Mouse (Mus musculus) heart, postnatal 0 days (tissue): ENCODE measurements around the gene Rnf135.

Source experiments
- CTCF ChIP-seq: IDR thresholded peaks from 2 replicates; pipeline ENCODE4 v1.5.1; 2016; ENCODE audit warnings: antibody characterized with exemption, control low read depth, low read depth
- EP300 ChIP-seq: IDR thresholded peaks from 2 replicates; pipeline ENCODE4 v1.6.1; 2016; ENCODE audit warnings: antibody characterized with exemption, low read depth

DNA sequence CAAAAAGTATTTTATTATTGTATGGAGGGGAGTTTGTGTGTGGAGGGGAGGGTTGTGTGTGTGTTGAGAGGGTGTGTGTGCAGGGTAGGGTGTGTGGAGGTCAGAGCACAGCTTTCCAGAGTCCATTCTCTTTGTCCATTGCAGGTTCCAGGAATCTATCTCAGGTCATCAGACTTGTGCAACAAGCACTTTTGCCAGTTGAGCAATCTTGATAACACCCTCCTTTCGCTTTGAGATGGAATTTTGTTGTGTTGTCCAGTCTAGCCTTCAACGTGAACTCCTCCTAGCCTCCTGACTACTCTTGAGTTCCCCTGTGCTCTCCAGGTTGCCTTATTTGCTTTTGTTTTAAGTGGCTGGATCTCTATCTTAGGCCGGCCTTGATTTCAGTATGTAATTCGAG, 6.6 kb downstream of the Rnf135 start:
- TF ChIP-seq CTCF, result no peak
- TF ChIP-seq EP300, result no peak
